Mouse (Mus musculus): ENCODE results near the gene Rab6a.
"Not testable (repeated sequence)": the region's sequence is repeated elsewhere in the genome, so short reads cannot be mapped to it uniquely, and the experiment has no call there.

The Rab6a gene

DNA sequence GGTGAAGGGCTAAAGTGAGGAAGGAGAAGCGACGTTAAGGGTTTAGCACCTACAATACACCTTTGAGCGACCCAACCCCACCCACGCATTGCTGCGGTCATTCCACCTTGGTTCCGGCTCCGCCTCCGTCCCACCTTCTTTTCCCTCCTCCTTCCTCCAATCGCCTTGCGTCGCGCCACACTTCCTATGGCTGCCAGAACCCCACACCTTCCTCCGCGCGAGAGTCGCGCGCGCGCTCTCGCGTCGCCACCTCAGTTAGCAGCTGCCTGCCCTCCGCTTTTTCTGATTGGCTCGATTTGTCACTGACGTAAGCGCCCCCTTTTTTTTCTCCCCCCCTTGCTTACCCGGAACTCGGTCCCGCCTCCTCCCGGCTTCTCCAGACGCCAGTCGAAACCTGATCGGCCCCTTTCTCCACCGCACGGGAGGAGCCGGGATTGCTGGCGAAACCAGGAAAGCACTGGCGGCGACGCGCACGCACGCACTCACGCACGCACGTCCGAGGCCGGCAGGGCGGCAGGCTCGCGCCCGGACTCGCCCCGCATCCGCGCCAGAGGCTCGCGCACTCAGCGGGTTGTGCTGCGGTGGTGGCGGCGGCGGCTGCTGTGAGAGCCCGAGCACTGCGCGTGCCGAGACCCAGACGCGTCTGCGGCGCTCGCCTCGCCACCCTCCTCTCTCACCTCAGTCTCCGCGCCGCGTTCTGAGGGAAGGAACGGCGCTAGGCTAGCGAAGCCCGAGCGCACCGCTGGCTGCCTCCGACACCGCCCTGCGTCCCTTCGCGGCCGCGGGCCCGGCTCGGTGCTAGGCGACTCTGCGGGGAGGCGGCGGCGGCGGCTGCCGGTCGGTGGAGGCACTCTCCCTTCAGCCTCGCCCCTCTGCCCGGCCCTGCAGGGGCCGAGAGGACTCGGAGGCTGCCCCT is at the start of gene Rab6a:
Gene Rab6a (plus strand): TSS at position 197 of the 916 bp plus-strand sequence.
- peak; percentile 96 to 98 for DNase-seq (ENCODE audit: low spot score in 2 of 2)

DNA sequence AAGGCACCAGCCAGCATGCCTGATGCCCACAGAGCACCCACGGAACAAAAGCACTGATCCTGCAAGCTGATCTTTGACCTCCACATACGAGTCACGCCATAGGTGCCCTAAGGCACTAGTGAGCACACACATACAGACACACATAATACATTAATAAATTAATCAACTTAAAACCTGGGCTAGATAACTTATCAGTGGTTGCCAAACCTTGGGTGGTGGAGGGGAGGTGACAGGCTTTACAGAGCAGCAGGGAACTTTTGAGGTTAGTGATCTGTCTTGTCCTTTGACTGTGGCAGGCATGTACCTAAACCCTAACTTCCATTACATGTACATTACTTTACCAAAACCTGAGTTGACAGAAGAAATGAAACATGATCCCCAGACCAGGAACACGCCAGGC is 47.9 kb upstream of the Rab6a start:
- no peak for DNase-seq (ENCODE audit: low spot score in 2 of 2)

DNA sequence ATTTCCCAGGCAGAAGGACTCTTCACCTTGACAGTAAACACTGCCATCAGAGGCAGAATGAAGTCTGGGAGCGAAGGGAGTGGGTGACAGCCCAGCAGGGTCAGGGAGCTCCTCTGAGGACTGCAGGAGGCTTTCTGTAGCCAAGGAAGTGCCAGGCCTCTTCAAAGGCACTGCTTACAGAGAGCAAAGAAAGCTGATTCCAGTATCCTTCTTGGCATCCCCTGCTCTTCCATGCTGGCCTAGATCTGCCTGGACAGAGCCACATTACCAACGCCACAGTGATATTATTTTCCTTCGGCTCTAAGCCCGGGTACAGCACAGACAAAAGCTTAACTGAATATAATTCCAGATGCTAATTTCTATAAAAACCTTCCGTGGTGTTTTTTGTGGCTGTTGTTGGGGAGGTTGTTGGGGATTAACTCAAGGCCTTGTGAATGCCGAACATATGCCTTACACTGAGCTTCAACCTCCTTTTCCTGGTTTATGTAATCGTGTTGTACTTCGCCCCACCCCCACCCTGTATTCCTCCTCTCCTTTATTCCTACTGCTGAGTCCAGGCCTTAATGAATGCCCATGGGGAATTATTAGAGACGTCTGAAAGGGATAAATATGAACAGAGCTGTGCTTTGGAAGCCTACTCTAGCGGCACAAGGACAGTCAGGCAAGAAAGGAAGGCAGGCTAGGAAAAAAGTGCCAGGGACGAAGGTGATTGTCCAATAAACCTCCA is 45.2 kb upstream of the Rab6a start:
- peak in 1 of 2 experiments; percentile 36 for DNase-seq (ENCODE audit: low spot score in 2 of 2)

DNA sequence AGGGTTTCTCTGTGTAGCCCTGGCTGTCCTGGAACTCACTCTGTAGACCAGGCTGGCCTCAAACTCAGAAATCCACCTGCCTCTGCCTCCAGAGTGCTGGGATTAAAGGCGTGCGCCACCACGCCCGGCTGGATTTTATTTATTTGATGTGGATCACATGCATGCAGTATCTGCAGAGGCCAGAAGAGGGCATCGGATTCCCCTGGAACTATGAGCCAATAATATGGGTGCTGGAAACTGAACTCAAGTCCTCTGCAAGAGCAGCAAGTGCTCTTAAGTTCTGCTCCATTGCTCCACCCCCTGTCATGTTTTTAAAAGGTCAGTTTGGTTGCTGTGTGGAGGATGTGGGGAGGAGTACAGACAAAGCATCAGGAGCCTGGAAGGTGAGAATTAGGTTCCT is 40.0 kb upstream of the Rab6a start:
- DNase-seq (ENCODE audit: low spot score in 2 of 2), result not testable (repeated sequence)

DNA sequence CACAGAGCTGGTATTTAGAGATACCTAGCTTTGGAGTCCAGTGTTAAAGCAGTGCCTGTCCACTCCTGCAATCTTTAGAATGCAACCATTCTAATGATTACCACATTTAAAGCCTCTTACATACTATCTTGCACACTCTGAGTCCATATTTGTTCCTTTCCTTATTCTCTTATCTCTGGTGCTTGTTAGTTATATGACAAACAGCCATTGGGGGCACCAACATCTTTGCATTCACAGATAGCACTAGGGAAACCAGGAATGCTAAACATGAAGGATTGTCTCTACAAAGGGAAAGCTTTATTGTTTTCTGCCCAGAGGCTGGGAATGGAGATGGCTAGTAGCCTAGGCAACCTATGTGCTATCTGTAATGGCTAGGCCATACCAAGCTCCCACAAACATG is 37.3 kb upstream of the Rab6a start:
- no peak for DNase-seq (ENCODE audit: low spot score in 2 of 2)

DNA sequence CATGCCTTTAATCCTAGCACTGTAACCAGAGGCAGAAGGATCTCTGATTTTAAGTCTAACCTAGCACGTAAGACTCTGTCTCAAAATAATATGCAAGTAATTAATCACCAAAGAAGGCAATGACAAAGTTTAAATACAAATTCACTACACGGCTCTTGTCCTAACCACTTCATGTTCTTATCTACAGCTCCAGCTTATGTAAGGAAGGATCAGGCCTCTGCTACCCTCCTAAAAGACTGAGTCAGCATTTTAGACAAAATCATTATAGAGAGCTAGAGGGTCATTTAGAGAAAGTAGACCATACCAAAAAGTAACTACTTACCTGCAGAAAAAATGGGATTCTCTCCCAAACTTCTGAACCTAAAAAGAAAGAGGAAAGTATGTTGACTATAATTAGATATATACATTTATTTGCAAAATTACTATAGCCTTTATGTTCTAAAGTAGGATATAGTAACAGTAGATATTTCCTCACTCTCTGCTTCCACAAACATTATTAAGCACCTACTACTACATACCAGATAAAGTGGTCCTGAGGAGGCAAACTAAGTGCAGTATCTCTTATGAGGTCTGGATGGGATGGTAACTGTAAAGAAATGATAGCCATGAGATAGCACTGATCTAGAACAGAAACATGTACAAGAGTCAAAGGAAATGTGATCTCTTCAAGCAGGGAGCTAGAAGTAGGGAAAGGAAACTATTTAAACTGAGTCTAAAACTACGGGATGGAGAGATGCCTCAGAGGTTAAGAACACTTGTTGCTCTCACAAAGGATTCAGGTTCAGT is 36.1 kb upstream of the Rab6a start:
- DNase-seq (ENCODE audit: low spot score in 2 of 2), result no peak

DNA sequence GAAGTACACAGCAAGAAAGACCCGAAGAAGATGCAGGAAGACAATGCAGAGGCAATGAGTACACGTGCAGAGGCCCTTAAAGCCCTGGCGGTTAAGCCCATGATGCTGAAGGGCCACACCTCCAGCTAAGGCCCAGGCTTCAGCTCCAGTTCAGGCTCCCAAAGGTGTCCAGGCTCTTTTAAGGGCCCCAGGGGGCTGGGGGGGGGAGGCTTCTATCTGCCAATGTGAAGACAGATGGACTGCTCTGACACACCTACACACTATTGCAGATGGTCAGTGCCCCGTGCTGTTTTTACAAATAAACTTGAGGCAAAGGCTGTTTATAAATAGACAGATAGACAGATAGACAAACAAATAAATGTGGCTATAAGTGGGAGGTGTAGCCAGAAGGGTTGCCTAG is 35.1 kb upstream of the Rab6a start:
- DNase-seq (ENCODE audit: low spot score in 2 of 2), result no peak

DNA sequence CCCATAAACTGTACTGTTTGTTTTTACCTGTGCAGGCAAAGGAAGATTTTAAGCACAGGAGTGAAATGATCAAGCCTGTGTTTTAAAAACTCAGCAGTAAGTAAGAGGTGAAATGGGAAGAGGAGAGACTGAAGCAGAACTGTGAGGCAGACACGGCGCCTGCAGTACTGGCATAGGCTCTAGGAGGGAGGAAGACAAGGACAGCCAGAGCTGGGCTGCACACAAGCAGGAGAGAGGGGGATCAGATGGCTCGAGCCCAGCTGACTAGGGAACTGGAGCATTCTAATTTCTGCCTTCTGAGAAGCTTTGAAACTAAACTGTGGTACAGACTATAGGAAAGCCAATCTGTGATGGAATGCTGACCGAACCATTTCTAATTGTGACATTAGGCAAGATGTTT is 34.5 kb upstream of the Rab6a start:
- no peak for DNase-seq (ENCODE audit: low spot score in 2 of 2)

DNA sequence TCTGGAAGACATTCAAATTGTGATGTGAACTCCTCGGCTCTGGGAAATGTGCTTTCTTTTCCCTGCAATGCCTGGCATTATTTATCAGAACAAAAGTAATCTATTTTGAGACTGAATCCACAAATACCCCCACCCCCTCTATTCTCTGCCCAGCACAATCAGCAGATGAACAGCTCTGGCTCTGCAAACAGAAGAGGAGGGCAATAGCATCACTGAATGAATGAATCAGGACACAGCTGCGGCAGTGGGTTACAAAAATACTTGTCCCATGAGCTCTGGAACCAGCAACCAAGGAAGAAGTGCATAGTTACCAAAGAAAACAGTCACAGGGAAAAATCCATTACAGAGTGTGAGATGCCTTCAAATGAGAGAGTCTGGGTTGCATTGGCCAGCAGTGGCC is 28.4 kb upstream of the Rab6a start:
- peak; percentile 37 to 42 for DNase-seq (ENCODE audit: low spot score in 2 of 2)

DNA sequence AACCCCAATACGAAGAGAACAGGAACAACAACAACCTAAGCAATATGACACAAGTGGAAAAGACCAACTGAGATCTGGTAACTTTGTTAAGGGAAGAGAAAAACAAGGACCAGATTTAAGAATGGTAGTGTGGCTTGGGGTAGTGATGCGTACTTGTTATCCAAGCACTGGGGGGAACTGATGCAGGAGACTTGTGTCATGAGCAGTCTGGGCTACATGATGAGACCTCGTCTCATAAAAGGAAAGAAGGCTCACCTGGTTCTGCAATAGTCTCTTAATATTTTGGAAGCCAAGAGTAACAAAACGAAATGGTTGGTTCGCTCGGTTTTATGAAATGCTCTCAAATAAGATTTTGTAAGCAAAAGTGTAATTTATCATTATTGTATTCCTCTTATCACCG is 25.0 kb upstream of the Rab6a start:
- no peak for DNase-seq (ENCODE audit: low spot score in 2 of 2)

DNA sequence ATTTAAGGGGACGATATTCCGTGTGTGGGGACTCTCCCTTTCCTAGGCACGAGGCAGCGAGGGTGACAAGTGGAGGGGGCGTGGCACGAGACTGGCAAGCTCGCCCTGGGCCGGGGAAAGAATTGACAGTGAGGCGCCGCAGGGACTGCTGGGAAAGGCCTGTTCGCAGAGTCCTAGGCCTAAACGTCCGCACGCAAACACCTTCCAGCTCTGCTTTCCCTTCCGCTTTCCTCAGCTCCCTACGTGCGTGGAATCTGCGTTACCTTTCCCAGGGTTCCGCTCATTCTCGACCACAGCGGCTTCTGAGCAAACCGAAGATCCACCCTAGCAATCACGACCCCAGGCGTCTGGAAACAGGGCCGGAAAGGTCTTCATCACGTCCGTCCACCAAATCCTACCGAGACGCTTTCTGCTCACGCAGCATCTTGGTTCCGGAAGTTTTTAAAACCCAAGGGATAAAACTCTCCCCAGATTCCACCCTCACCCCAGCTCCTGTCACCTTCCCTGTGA is 24.4 kb upstream of the Rab6a start:
- DNase-seq (ENCODE audit: low spot score in 2 of 2), result peak; percentile 90 to 93

DNA sequence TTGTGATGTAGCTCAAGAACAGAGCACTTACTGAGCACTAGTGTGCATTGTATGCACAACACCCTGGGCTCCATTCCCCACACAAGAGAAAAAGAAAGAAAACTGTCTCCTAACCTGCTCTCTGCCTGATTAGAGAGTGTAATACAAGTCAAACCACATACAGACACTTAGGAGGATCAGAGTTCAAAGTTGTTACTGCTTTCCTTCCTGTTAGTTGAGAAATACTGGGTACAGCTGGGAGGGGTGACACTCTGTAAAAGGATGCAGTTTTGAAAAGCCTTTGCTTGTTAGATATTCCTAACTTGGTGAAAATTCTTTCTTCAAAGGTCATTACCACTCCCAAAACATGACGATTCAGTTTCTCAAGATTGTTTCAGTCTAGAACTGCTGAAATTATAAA is 17.4 kb upstream of the Rab6a start:
- no peak for DNase-seq (ENCODE audit: low spot score in 2 of 2)

DNA sequence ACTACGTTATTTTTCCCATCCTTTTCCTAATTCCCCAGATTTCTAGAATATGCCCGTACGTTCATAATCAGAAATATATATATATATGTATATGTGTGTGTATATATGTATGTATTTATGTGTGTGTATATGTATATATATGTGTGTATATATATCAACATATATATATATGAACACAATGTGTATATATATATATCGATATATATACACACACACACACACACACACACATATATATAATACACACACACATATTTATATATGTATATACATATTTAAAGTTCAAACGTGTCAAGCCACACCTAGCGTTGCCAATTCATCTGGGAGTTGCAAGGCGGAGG is 16.7 kb upstream of the Rab6a start:
- DNase-seq (ENCODE audit: low spot score in 2 of 2), result no peak

DNA sequence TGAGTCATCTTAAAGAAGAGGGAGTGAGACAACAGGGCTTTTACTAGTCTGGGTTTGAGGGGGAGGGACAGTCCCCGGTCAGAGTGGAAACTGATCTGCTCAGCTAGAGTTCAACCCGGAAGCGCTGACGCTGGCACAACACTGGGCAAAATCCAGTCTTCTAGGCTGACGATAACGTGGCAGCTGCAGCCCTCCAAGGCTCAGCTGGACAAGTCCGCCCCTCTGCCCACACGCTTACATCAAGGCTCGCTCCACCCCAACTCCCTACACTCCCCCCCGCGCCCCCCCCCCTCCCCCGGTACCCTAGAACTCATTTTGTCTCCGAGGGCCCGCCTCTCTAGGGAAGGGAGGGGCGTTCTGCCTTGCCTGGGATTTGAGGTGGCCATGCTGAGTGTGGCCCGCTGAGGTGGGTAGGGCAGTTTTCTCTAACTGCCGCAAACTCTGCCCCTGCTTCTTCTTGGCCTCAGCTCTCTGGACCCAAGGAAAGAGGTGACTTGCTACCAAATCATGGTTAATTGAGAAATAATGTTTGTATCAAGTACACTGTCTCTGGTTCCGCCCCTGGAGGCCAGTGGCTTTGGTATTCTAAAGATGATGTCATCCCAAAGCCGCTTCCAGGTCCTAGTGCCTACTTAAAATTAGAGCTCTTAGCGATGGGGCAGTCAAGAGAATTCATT is 16.2 kb upstream of the Rab6a start:
- DNase-seq (ENCODE audit: low spot score in 2 of 2), result peak; percentile 73 to 84

DNA sequence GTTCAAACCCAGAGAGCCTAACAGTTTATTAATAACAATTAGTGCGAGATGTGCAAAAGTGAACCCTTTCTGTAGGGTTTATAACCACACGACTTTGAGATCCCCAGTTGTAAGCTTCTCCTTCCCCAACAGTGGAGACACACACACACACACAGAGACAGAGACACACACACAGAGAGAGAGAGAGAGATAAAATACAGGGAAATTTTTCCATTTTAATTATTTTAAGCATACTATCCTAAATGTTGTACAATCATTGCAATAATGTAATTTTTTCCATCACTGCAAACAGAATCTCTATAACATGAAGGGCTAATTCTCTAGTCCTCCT is 15.7 kb upstream of the Rab6a start:
- no peak for DNase-seq (ENCODE audit: low spot score in 2 of 2)

DNA sequence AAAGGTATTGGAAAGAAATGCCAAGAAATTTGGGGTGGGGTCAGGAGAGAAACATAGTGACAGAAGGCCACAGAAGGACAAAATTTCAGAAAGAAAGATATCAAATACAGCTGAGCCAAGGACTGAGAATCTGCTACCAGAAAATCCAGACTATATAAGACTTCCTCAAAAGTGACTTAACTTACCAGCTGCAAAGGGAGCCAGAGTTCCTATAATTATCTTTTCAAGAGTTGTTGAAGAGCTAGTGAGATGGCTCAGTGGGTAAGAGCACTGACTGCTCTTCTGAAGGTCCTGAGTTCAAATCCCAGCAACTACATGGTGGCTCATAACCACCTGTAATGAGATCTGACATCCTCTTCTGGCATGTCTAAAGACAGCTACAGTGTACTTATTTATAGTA is 13.9 kb upstream of the Rab6a start:
- DNase-seq (ENCODE audit: low spot score in 2 of 2), result no peak

DNA sequence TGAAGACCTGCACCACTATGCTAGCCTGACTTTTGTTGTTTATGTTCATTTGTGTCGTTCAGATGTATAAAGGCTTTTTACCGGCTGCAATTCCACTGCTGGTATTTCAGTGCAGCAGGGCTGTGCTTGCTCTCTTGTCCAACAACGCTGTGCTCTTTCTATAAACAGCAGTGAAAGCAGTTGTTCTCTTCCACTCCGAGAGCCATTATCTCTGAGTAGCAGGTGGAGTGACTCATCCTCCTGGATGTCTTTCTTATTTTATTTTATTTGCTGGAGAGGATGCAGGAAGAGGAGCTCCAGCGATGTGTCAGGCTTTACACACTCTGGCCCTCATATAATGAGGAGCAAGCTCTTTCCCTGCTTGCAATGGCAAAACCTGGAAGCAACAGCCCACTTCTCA is 7.0 kb upstream of the Rab6a start:
- peak; percentile 46 to 54 for DNase-seq (ENCODE audit: low spot score in 2 of 2)

DNA sequence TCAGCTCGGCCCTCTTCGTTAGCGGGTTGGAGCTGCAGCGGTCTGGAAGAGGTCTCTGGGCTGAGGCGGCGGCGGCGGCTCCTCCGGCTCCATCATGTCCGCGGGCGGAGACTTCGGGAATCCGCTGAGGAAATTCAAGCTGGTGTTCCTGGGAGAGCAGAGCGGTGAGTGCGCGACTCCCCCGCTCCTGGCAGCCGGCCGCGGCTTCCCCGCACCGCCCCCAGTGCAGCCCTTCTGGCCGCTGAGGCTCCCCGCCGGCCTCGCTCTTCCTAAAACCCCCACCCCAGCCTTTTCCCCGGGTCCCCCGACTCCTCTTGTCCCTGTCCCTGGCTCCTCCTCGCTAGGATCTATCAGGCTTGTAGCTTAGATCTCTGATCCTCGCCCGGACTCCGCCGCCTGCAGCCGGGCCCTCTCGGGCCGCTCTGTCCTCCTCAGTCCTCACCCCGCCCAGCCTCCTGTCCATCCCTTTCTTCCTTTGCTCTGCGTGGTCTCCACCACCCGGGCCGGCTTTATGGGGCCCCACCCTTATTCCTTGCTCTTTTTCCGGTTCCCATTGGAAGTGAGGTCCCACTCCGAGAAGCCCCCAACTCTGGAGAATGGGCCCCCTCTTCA is 1.0 kb downstream of the Rab6a start, which contains the start of gene Mrpl48:
Gene Mrpl48 (minus strand): TSS at position 172 of the 612 bp plus-strand sequence.
- peak; percentile 66 to 71 for DNase-seq (ENCODE audit: low spot score in 2 of 2)

DNA sequence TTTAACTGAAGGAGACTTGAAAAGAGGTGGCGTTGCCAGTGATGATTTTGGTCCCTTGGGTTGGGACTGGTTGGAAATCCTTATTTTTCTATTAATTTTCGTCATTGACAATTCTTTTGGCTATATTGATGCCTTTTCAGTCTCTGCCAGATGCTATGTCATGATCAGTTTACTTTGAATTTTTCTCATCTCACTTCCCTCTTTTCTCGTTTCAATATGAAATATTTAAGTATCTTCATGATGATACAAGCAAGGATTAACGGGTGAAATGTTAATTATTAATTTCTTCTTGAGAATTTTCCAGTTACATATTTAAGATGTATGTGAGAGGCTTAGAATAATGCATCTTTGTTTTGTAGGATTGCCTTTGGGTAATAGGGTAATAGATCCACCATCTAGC is 1.7 kb downstream of the Rab6a start:
- DNase-seq (ENCODE audit: low spot score in 2 of 2), result no peak

DNA sequence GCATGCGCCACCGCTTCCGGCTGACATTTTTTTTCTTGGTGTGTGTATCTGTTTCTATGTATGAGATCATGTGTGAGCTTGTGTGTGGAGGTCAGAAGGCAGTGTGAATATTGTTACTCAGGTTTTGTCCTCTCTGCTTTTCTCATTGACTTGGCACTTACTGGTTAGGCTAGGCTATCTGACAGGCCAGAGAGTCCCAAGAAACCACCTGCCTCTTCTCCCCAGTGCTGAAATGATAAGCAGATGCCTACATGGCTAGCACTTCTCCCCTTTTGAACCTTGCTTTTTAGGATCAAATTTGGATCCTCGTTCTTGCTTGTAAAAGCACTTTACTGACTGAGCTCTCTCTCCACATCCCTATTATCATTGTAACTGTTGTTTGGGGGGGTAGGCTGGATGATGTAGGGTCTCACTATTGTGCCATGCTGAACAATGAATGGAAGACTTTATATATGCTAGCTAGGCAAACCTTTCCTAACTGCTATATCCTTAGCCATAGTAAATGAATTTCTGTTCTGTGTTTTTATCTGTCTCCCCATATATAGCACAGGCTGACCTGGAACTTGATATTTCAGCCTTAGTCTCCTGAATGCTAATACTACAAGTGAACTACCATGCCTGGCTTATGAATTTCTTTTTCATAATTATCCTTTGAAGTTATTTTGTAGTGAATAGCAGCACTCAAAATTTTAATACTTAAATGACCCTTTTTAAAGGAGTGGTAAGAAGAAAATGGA is 9.1 kb downstream of the Rab6a start:
- DNase-seq (ENCODE audit: low spot score in 2 of 2), result no peak

DNA sequence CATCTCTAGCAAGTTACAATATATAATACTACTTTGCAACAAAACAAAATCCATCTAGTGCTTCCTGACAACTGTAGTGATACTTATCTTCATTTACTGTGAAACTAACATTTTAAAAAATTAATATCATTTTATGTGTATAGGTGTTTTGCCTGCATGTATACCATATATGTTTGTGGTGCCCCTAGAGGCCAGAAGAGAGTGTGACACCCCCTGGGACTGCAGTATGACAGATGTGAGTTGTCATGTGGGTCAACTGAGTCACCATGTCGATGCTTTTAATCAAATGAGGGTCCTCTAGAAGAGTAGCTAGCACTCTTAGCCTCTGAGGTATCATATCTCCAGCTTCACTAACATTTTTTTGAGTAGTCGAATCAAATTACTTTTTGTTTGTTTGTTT is 15.1 kb downstream of the Rab6a start:
- DNase-seq (ENCODE audit: low spot score in 2 of 2), result no peak

All from right cerebral cortex, adult 2 months (tissue).